Mouse (Mus musculus): ENCODE measurements around the gene Rab8b. TPM values are rescaled to one million over a fixed set of nuclear protein-coding genes. Genes with fewer than 3 reads are reported as not detected.

Rab8b gene
- polyA plus RNA-seq, 1 experiment, result 169 TPM

GRCm38 (mm10) chr9:66887960-66888610 is 31.4 kb downstream of the Rab8b start:
- no peak overlapping the region for H3K4me3 ChIP-seq (ENCODE audit: insufficient read depth, low read length)
- H3K27ac ChIP-seq (ENCODE audit: insufficient read depth, low read depth, low read length), result peak overlapping the region; percentile 97
- peaks cover 67% of the 10 kb centered on the region for H3K4me1 ChIP-seq (ENCODE audit: control insufficient read depth, insufficient read depth, low read length)
- TF ChIP-seq CTCF (IDR thresholded peaks at IDR 0.05; ENCODE audit: low read depth, low read length) (no peak), POLR2A (IDR thresholded peaks at IDR 0.05; ENCODE audit: borderline replicate concordance, low read depth, low read length) (no peak)

DNA sequence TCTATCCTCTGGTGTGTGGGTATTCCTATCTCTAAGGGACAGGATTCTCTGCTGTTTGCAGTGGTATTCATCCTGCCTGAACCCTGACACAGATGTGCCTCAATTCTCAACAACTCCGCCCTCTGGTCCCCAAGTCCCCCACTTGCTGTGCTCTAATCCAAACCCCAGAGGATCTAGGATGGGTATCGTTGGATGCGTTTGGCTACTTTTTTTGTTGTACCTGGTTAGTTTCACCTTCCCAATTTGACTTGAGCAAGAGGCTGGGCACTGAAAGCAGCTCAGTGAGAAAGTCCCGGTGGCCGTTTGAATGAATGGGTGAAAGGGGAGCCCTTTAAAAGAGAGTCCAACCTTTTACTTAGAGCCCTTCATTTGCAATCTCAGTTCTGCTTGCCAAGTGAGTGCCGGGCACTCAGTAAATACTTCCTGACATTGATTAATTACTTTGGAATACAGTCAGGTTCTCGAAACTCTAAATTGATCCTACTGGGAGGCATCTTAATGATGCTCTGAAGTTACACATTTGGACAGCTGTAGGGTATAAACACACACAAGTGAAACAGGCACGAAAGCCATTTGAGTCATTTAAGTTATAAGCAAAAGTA is 32.1 kb downstream of the Rab8b start:
- peak overlapping the region; percentile 97 for H3K27ac ChIP-seq (ENCODE audit: insufficient read depth, low read depth, low read length)
- no peak for TF ChIP-seq CTCF (IDR thresholded peaks at IDR 0.05; ENCODE audit: low read depth, low read length)
- no peak for TF ChIP-seq POLR2A (IDR thresholded peaks at IDR 0.05; ENCODE audit: borderline replicate concordance, low read depth, low read length)
- peak overlapping the region; percentile 29 for H3K4me3 ChIP-seq (ENCODE audit: insufficient read depth, low read length)
- H3K4me1 ChIP-seq (ENCODE audit: control insufficient read depth, insufficient read depth, low read length), result peaks cover 69% of the 10 kb centered on the region

DNA sequence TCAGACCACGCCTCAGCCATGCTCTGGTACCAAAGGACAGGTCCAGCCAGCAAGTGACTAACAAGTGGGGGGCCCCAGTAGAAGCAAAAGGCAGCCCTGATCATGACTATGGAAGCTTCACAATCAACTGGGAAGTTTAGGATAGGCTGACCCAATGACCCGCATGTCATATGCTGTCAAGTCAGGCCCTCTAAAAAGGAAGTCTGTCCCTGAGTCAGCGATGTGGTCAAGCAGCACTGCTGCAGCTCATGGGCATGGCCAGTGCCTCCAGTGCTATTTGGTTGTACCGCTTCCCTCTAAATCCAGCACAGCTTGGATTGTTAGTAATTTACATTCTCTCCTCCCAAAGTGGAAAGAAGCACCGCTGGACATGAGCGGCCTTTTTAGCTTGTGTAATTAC is 32.7 kb downstream of the Rab8b start:
- Histone ChIP-seq H3K4me3 (ENCODE audit: insufficient read depth, low read length) (peak overlapping the region; percentile 36), H3K4me1 (ENCODE audit: control insufficient read depth, insufficient read depth, low read length) (peaks cover 73% of the 10 kb centered on the region), H3K27ac (ENCODE audit: insufficient read depth, low read depth, low read length) (peak overlapping the region; percentile 99)
- TF ChIP-seq CTCF (IDR thresholded peaks at IDR 0.05; ENCODE audit: low read depth, low read length), result no peak
- TF ChIP-seq POLR2A (IDR thresholded peaks at IDR 0.05; ENCODE audit: borderline replicate concordance, low read depth, low read length), result no peak

DNA sequence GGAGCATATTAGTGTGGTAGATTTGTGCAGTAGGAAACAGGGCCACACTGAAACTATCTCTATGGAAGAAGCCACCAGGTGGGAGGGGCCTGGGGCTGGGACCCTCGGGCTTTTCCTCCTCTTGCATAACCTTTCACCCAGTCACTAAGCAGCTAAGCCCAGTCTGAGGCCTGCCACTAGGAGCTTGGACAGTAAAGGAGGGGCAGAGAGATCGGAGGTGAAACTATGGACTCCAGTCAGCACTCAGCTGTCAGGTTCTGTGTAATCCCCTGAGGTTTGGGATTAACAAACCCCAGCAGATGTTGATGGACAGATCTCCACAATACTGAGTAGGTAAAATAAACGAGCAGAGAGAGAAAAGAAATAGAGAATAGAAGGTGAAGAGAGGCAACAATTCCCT is 33.1 kb downstream of the Rab8b start:
- peak overlapping the region; percentile 36 for H3K4me3 ChIP-seq (ENCODE audit: insufficient read depth, low read length)
- TF ChIP-seq CTCF (IDR thresholded peaks at IDR 0.05; ENCODE audit: low read depth, low read length), result no peak
- no peak for TF ChIP-seq POLR2A (IDR thresholded peaks at IDR 0.05; ENCODE audit: borderline replicate concordance, low read depth, low read length)
- H3K4me1 ChIP-seq (ENCODE audit: control insufficient read depth, insufficient read depth, low read length), result peaks cover 76% of the 10 kb centered on the region
- H3K27ac ChIP-seq (ENCODE audit: insufficient read depth, low read depth, low read length), result peak overlapping the region; percentile 99

- H3K27ac ChIP-seq (ENCODE audit: insufficient read depth, low read depth, low read length), result peak overlapping the region; percentile 55
- TF ChIP-seq CTCF (IDR thresholded peaks at IDR 0.05; ENCODE audit: low read depth, low read length) (no peak), POLR2A (IDR thresholded peaks at IDR 0.05; ENCODE audit: borderline replicate concordance, low read depth, low read length) (no peak)
- H3K4me3 ChIP-seq (ENCODE audit: insufficient read depth, low read length), result no peak overlapping the region
- H3K4me1 ChIP-seq (ENCODE audit: control insufficient read depth, insufficient read depth, low read length), result peaks cover 79% of the 10 kb centered on the region
Measured at GRCm38 (mm10) chr9:66884609-66885008, 34.9 kb downstream of the Rab8b start.

DNA sequence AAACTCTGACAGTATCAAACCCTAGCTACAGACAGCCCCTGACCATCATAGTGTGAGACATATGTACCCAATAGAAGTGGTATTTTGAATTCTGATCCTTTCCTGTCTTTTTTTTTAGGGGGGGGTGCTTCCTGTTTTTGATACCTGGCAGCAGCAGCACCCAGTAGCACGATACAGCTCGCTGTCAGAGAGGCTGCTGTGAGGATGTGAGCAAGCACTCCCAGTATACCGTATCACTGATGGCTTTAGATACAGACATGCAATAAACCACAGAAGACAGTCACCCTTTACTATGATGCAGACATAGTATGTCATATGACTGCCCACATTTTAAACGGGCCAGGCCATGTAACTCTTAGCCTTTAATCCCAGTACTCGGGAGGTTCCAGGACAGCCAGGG is 36.0 kb downstream of the Rab8b start:
- Histone ChIP-seq H3K27ac (ENCODE audit: insufficient read depth, low read depth, low read length) (peak overlapping the region; percentile 89), H3K4me1 (ENCODE audit: control insufficient read depth, insufficient read depth, low read length) (peaks cover 75% of the 10 kb centered on the region), H3K4me3 (ENCODE audit: insufficient read depth, low read length) (no peak overlapping the region)
- TF ChIP-seq POLR2A (IDR thresholded peaks at IDR 0.05; ENCODE audit: borderline replicate concordance, low read depth, low read length) (no peak), CTCF (IDR thresholded peaks at IDR 0.05; ENCODE audit: low read depth, low read length) (no peak)

GRCm38 (mm10) chr9:66882406-66882821 is 37.1 kb downstream of the Rab8b start:
- Histone ChIP-seq H3K27ac (ENCODE audit: insufficient read depth, low read depth, low read length) (peak overlapping the region; percentile 89), H3K4me1 (ENCODE audit: control insufficient read depth, insufficient read depth, low read length) (peaks cover 72% of the 10 kb centered on the region), H3K4me3 (ENCODE audit: insufficient read depth, low read length) (peak overlapping the region; percentile 31)
- TF ChIP-seq CTCF (IDR thresholded peaks at IDR 0.05; ENCODE audit: low read depth, low read length) (no peak), POLR2A (IDR thresholded peaks at IDR 0.05; ENCODE audit: borderline replicate concordance, low read depth, low read length) (no peak)

- H3K27ac ChIP-seq (ENCODE audit: insufficient read depth, low read depth, low read length), result peak overlapping the region; percentile 89
- no peak for TF ChIP-seq POLR2A (IDR thresholded peaks at IDR 0.05; ENCODE audit: borderline replicate concordance, low read depth, low read length)
- no peak for TF ChIP-seq CTCF (IDR thresholded peaks at IDR 0.05; ENCODE audit: low read depth, low read length)
- peak overlapping the region; percentile 31 for H3K4me3 ChIP-seq (ENCODE audit: insufficient read depth, low read length)
- peaks cover 69% of the 10 kb centered on the region for H3K4me1 ChIP-seq (ENCODE audit: control insufficient read depth, insufficient read depth, low read length)
Measured at GRCm38 (mm10) chr9:66881858-66882257, 37.6 kb downstream of the Rab8b start.

GRCm38 (mm10) chr9:66880752-66881151 is 38.7 kb downstream of the Rab8b start:
- Histone ChIP-seq H3K4me1 (ENCODE audit: control insufficient read depth, insufficient read depth, low read length) (peaks cover 69% of the 10 kb centered on the region), H3K27ac (ENCODE audit: insufficient read depth, low read depth, low read length) (peak overlapping the region; percentile 89), H3K4me3 (ENCODE audit: insufficient read depth, low read length) (no peak overlapping the region)
- TF ChIP-seq POLR2A (IDR thresholded peaks at IDR 0.05; ENCODE audit: borderline replicate concordance, low read depth, low read length) (no peak), CTCF (IDR thresholded peaks at IDR 0.05; ENCODE audit: low read depth, low read length) (no peak)

DNA sequence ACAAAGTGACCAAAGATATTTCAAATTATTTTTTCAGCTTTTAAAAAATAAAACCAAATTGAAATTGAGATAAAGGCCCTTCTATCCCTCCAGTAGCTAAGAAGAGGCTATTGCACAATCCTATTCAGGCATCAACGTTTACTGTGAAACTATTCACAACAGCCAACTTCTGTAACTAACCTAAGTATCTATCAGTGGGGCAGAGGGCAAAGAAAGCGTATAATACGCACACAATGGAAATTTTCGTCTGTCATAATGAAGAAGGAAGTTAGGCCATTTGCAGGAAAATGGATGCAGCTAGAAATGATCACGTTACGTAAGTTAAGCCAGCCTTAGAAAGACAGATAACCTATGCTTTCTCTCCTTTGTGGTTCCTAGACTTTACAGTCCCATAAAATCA is 40.0 kb downstream of the Rab8b start:
- TF ChIP-seq CTCF (IDR thresholded peaks at IDR 0.05; ENCODE audit: low read depth, low read length), result no peak
- TF ChIP-seq POLR2A (IDR thresholded peaks at IDR 0.05; ENCODE audit: borderline replicate concordance, low read depth, low read length), result no peak
- Histone ChIP-seq H3K27ac (ENCODE audit: insufficient read depth, low read depth, low read length) (peak overlapping the region; percentile 89), H3K4me3 (ENCODE audit: insufficient read depth, low read length) (no peak overlapping the region), H3K4me1 (ENCODE audit: control insufficient read depth, insufficient read depth, low read length) (peaks cover 60% of the 10 kb centered on the region)
